Comparison of ENCODE assay signal across 11 mouse cellular contexts in the genomic region with DNA sequence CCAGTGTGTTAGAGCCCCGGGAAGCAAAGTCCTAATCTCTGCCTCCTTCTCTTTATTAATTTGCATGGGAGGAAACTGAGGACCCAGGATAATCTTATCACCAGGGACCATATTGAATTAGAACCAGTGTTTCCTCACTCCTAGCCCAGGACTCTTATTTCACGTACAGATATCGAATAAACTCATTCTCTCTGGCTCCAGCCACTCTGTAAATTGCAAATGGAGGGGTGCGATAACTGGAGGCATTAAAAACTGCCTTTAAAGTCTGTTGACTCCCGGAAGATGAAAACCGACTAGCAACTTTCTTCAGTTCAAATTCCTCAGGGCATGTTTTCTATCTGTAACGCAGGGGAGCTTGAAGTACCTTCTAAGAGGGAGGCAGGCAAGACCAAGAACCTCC. TPM values are rescaled to one million over a fixed set of nuclear protein-coding genes. Genes with fewer than 3 reads are reported as not detected.
A peak's percentile ranks its signal among the peaks of the same experiment; 100 is the strongest.
DNase-seq lines count a peak whose midpoint lies in the region; ATAC-seq and TF ChIP-seq lines count a peak whose summit lies in the region.
"Had no signal": no experiment of that assay in that cellular context is flagged by ENCODE, and none has a peak within 500 bp of the region (broad histone marks: within the 10 kb centered on the region; RNA-seq: fewer than 3 reads in every experiment).

No protein-coding gene starts in this region.

- ATAC-seq in liver, embryonic 11.5 days (replicated peaks; ENCODE audit: low FRiP score) = peak; percentile 84
- ATAC-seq in limb, embryonic 12.5 days (ENCODE audit: insufficient number of reproducible peaks, insufficient read depth, low FRiP score, low TSS enrichment, low read depth) = no peak
- ATAC-seq in erythroblast, adult 5-6 weeks (replicated peaks; ENCODE audit: low FRiP score, poor library complexity, severe bottlenecking) = no peak
- ATAC-seq: Patski had no signal

- H3K4me1 ChIP-seq in liver, embryonic 11.5 days (replicated peaks; ENCODE audit: control insufficient read depth, insufficient read depth, low read length) = peaks cover 22% of the 10 kb centered on the region
- H3K4me1 ChIP-seq in embryonic fibroblast, embryonic 13.5 days (ENCODE audit: control insufficient read depth, insufficient read depth, low read length) = peaks cover 3% of the 10 kb centered on the region; the same call in 1 of the 2 replicates
- H3K4me1 ChIP-seq in limb, embryonic 12.5 days (replicated peaks) = peaks cover 10% of the 10 kb centered on the region
- peaks cover 3% of the 10 kb centered on the region; the same call in 1 of the 2 replicates for H3K4me1 ChIP-seq in small intestine, adult 2 months (ENCODE audit: control insufficient read depth, insufficient read depth, insufficient read length, low read length)

- H3K9ac ChIP-seq in liver, embryonic 11.5 days (ENCODE audit: low read depth, low read length) = 0 out of 2 replicates have a peak overlapping the region, but pooled peaks have one; percentile 17
- no peak overlapping the region for H3K9ac ChIP-seq in limb, embryonic 12.5 days (replicated peaks)

- TF ChIP-seq CTCF in embryonic fibroblast, embryonic 13.5 days (IDR thresholded peaks at IDR 0.05; ENCODE audit: borderline replicate concordance, insufficient read depth, low read length) = no peak
- no peak for TF ChIP-seq CTCF in small intestine, adult 2 months (IDR thresholded peaks at IDR 0.05; ENCODE audit: extremely low read depth, insufficient read length, insufficient replicate concordance, low read depth, low read length)
- TF ChIP-seq CTCF in left cerebral cortex, adult 2 months (IDR thresholded peaks at IDR 0.05) = no peak

- intact Hi-C loops in left cerebral cortex, adult 2 months (cut with DNase I) = no loop called here

- H3K4me2 ChIP-seq in liver, embryonic 11.5 days = peak overlapping the region; percentile 89
- peak overlapping the region; percentile 62 for H3K4me2 ChIP-seq in limb, embryonic 12.5 days

- peak overlapping the region; percentile 43 for H3K4me3 ChIP-seq in liver, embryonic 11.5 days (ENCODE audit: low read depth, low read length)
- H3K4me3 ChIP-seq in embryonic fibroblast, embryonic 13.5 days (ENCODE audit: insufficient read depth, low read length) = peak overlapping the region; percentile 23; the same call in 1 of the 2 replicates
- H3K4me3 ChIP-seq in limb, embryonic 12.5 days (replicated peaks) = peak overlapping the region; percentile 35
- peak overlapping the region; percentile 70 for H3K4me3 ChIP-seq in small intestine, adult 2 months (ENCODE audit: low read depth, low read length)
- H3K4me3 ChIP-seq in left cerebral cortex, adult 2 months = no peak overlapping the region; the same call in 1 of the 2 replicates

- no peaks in the 10 kb centered on the region for H3K9me3 ChIP-seq in liver, embryonic 11.5 days (ENCODE audit: control insufficient read depth, low read length)
- H3K9me3 ChIP-seq in limb, embryonic 12.5 days = no peaks in the 10 kb centered on the region

- TF ChIP-seq POLR2A in embryonic fibroblast, embryonic 13.5 days (IDR thresholded peaks at IDR 0.05; ENCODE audit: low read depth, low read length) = no peak
- no peak for TF ChIP-seq POLR2A in small intestine, adult 2 months (IDR thresholded peaks at IDR 0.05; ENCODE audit: low read depth, low read length)

- WGBS in liver, embryonic 11.5 days = 32% methylated on average over 7 of the region's 7 CpGs
- 66% methylated on average over 7 of the region's 7 CpGs for WGBS in limb, embryonic 12.5 days
- WGBS in small intestine, adult 2 months = 21% methylated on average over 7 of the region's 7 CpGs

- no peak for DNase-seq in liver, embryonic 11.5 days (ENCODE audit: low spot score)
- no peak for DNase-seq in liver
- no peak for DNase-seq in thymus, postnatal 36 days
- no peak for DNase-seq in left cerebral cortex, adult 2 months (ENCODE audit: extremely low spot score in 1 of 2, low spot score in 2 of 2)
- DNase-seq: cerebellum, adult 2 months; lung, postnatal 14 days had no signal

- H3K27me3 ChIP-seq in liver, embryonic 11.5 days (replicated peaks; ENCODE audit: control insufficient read depth, insufficient read depth, low read length) = peaks cover 32% of the 10 kb centered on the region
- peaks cover 53% of the 10 kb centered on the region for H3K27me3 ChIP-seq in limb, embryonic 12.5 days
- H3K27me3 ChIP-seq in small intestine, adult 2 months (ENCODE audit: control insufficient read depth, insufficient read depth, low read length) = no peaks in the 10 kb centered on the region

- H3K27ac ChIP-seq in liver, embryonic 11.5 days (ENCODE audit: low read depth, low read length) = 0 out of 2 replicates have a peak overlapping the region, but pooled peaks have one; percentile 40
- no peak overlapping the region for H3K27ac ChIP-seq in embryonic fibroblast, embryonic 13.5 days (ENCODE audit: insufficient read depth, low read length)
- H3K27ac ChIP-seq in limb, embryonic 12.5 days = no peak overlapping the region
- H3K27ac ChIP-seq in small intestine, adult 2 months (ENCODE audit: insufficient read depth, low read depth, low read length) = peak overlapping the region; percentile 80
- H3K27ac ChIP-seq in left cerebral cortex, adult 2 months = no peak overlapping the region

- no peaks in the 10 kb centered on the region for H3K36me3 ChIP-seq in liver, embryonic 11.5 days (ENCODE audit: control insufficient read depth, insufficient read depth, low read length)
- H3K36me3 ChIP-seq in limb, embryonic 12.5 days = no peaks in the 10 kb centered on the region
- H3K36me3 ChIP-seq in small intestine, adult 2 months (ENCODE audit: control insufficient read depth, insufficient read depth, low read length) = peaks cover 4% of the 10 kb centered on the region; the same call in 1 of the 2 replicates

RNA-seq across cellular contexts. Expression of a gene that starts 3.1 kb away (rescaled TPM):
- polyA plus RNA-seq in liver, embryonic 11.5 days (2014; fragmentation: Nextera tagmentation; extraction: Ambion mirVana) = 10.9 and 11.4 TPM in 2 replicates
- not detected in 2 replicates for polyA plus RNA-seq in embryonic fibroblast, embryonic 13.5 days (2011; ENCODE audit: insufficient read length, low read depth, missing spikeins)
- polyA plus RNA-seq in limb, embryonic 12.5 days (2016; fragmentation: Nextera tagmentation; extraction: Ambion mirVana) = 17.1 and 22.3 TPM in 2 replicates
- polyA plus RNA-seq in small intestine, adult 2 months (2012; rRNA removed) = 94.9 and 97.8 TPM in 2 replicates
- total RNA-seq in left cerebral cortex, adult 2 months (2021) = under 1 TPM in 1 of 2 experiments, not detected in 1; 0.48 TPM
- not detected in 2 replicates for total RNA-seq in erythroblast, adult 5-6 weeks (2015; ENCODE audit: low replicate concordance)
- total RNA-seq in erythroblast, adult 5-6 weeks (2017; ENCODE audit: low replicate concordance) = 1.8 and 3.7 TPM in 2 replicates
- polyA plus RNA-seq: cerebellum, adult 2 months; Patski had no signal

RNA-seq across cellular contexts. Expression of a gene that starts 20.3 kb away (rescaled TPM):
- polyA plus RNA-seq in liver, embryonic 11.5 days (2014; fragmentation: Nextera tagmentation; extraction: Ambion mirVana) = 18.1 and 19.0 TPM in 2 replicates
- 4.2 and 4.7 TPM in 2 replicates for polyA plus RNA-seq in embryonic fibroblast, embryonic 13.5 days (2011; ENCODE audit: insufficient read length, low read depth, missing spikeins)
- 26.2 and 26.9 TPM in 2 replicates for polyA plus RNA-seq in limb, embryonic 12.5 days (2016; fragmentation: Nextera tagmentation; extraction: Ambion mirVana)
- 11.5 and 13.2 TPM in 2 replicates for polyA plus RNA-seq in small intestine, adult 2 months (2012; rRNA removed)
- 1 to 10 TPM; 4.5 to 5.3 TPM for total RNA-seq in left cerebral cortex, adult 2 months (2021)
- total RNA-seq in erythroblast, adult 5-6 weeks (2015; ENCODE audit: low replicate concordance) = 2.9 TPM in 1 of 2 replicates, not detected in the other
- total RNA-seq in erythroblast, adult 5-6 weeks (2017; ENCODE audit: low replicate concordance) = 0.26 and 0.98 TPM in 2 replicates

RNA-seq across cellular contexts. Expression of a gene that starts 47.8 kb away (rescaled TPM):
- polyA plus RNA-seq in liver, embryonic 11.5 days (2014; fragmentation: Nextera tagmentation; extraction: Ambion mirVana) = 2.6 and 3.0 TPM in 2 replicates
- 8.4 and 8.6 TPM in 2 replicates for polyA plus RNA-seq in embryonic fibroblast, embryonic 13.5 days (2011; ENCODE audit: insufficient read length, low read depth, missing spikeins)
- polyA plus RNA-seq in limb, embryonic 12.5 days (2016; fragmentation: Nextera tagmentation; extraction: Ambion mirVana) = 3.8 and 4.2 TPM in 2 replicates
- 1.3 and 1.5 TPM in 2 replicates for polyA plus RNA-seq in small intestine, adult 2 months (2012; rRNA removed)
- 100 to 1,000 TPM; 278 to 282 TPM for total RNA-seq in left cerebral cortex, adult 2 months (2021)
- 11.1 and 13.2 TPM in 2 replicates for total RNA-seq in erythroblast, adult 5-6 weeks (2015; ENCODE audit: low replicate concordance)
- total RNA-seq in erythroblast, adult 5-6 weeks (2017; ENCODE audit: low replicate concordance) = 12.7 and 18.4 TPM in 2 replicates

RNA-seq across cellular contexts. Expression of a gene that starts 58.0 kb away (rescaled TPM):
- 94.5 and 95.4 TPM in 2 replicates for polyA plus RNA-seq in liver, embryonic 11.5 days (2014; fragmentation: Nextera tagmentation; extraction: Ambion mirVana)
- polyA plus RNA-seq in embryonic fibroblast, embryonic 13.5 days (2011; ENCODE audit: insufficient read length, low read depth, missing spikeins) = 19.6 and 25.6 TPM in 2 replicates
- 84.0 and 89.5 TPM in 2 replicates for polyA plus RNA-seq in limb, embryonic 12.5 days (2016; fragmentation: Nextera tagmentation; extraction: Ambion mirVana)
- 2.4 and 4.2 TPM in 2 replicates for polyA plus RNA-seq in small intestine, adult 2 months (2012; rRNA removed)
- 10 to 100 TPM; 34.0 to 37.3 TPM for total RNA-seq in left cerebral cortex, adult 2 months (2021)
- 13.0 and 18.1 TPM in 2 replicates for total RNA-seq in erythroblast, adult 5-6 weeks (2015; ENCODE audit: low replicate concordance)
- 50.3 and 62.6 TPM in 2 replicates for total RNA-seq in erythroblast, adult 5-6 weeks (2017; ENCODE audit: low replicate concordance)

Comparison
In these comparisons a context has a peak if more than half of its experiments do, and no peak if none do; other contexts are left out.
1. H3K27ac ChIP-seq: peak in liver, embryonic 11.5 days (single experiment) and small intestine, adult 2 months (single experiment); none in embryonic fibroblast, embryonic 13.5 days (single experiment), limb, embryonic 12.5 days (single experiment) and left cerebral cortex, adult 2 months (single experiment).
2. RNA of a gene that starts 3.1 kb away (polyA plus RNA-seq): 94.9 to 97.8 TPM in small intestine, adult 2 months, 17.1 to 22.3 TPM in limb, embryonic 12.5 days and 10.9 to 11.4 TPM in liver, embryonic 11.5 days; not detected in embryonic fibroblast, embryonic 13.5 days; every median in the first group is over 10 times any median in the second.